Mouse (Mus musculus) frontal cortex, postnatal 36 days (tissue): ENCODE measurements around the gene Sgta.
A peak's percentile ranks its signal among the peaks of the same experiment; 100 is the strongest.
"Not testable (repeated sequence)": the region's sequence is repeated elsewhere in the genome, so short reads cannot be mapped to it uniquely, and the experiment has no call there.

Source experiments
- DNase-seq, 2 experiments: peaks; one replicate each; pipeline ENCODE4 v3.0.0; 2022; ENCODE audit warnings: low spot score in 2 of 2

The Sgta gene

DNA sequence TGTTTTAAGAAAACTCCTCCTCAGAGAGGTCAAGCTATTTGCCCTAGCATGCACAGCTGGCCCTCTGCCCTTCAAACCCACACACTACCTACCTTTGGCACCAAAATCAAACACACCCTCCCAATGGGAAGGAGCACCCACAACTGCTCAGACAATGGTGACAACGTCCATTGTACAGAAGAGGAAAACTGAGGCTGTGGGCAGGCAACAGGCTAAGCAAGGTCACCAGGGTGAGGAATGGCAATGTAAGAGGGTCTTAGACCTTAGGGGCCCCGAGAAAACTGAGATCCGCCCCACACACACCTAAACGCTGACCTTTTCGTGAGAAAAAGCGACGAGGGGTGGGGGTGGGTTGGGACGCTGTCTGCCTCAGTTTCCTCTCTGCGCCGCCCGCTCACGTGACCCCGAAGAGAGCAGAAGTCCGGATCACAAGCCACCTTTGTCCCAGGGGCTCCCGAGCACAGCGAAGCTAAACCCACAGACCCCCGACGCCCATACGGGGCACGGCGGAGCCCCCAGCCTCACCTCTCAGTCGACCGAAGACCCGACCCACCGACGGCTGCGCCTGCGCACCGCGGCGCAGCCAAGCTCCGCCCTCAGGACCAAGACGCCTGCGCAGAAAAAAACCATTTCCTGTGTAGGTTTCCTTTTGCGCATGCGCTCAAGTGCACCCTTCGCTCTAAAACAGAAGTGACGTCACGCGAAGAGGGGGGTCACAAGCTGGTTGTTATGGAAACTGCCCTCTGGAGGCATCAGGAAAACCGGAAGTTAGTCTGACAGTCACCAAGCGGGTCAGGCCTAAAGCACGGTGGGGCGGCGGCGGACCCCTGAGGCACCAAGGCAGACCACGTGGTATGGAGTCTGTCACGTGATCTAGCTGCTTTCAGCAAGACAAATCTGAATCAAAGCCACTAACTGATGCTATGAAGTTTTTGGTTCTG is at the start of gene Sgta:
Gene Sgta, minus strand, starts transcription at position 579 of the 941 bp plus-strand sequence.
- peak; percentile 99 to 100 for DNase-seq

DNA sequence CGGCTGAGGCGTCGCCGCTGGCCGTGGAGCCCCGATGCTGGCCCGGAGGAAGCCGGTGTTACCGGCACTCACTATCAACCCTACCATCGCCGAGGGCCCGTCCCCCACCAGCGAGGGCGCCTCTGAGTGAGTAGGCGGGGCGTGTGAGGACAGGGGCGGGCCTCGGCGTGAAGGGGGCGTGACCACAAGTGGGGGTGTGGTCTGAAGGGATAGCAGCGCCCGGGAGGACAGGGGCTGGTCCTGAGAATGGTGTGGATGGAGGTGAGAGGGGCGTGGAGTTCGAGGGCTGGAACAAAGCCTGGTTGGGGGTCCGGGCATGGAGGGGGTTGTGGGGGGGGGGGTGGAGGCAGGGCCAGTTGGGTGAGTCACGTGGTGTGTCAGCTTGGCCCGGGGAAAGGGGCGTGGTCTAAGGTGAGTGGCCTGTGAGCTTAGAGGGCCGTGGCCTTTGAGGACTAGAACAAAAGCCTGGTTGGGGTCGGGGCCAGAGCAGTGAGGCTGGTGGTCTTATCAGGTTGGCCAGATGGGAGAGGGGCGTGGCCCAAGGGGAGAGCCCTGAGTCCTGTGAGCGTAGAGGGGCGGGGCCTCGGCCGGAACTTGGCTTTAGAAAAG is 46.2 kb upstream of the Sgta start:
- peak; percentile 76 to 80 for DNase-seq

DNA sequence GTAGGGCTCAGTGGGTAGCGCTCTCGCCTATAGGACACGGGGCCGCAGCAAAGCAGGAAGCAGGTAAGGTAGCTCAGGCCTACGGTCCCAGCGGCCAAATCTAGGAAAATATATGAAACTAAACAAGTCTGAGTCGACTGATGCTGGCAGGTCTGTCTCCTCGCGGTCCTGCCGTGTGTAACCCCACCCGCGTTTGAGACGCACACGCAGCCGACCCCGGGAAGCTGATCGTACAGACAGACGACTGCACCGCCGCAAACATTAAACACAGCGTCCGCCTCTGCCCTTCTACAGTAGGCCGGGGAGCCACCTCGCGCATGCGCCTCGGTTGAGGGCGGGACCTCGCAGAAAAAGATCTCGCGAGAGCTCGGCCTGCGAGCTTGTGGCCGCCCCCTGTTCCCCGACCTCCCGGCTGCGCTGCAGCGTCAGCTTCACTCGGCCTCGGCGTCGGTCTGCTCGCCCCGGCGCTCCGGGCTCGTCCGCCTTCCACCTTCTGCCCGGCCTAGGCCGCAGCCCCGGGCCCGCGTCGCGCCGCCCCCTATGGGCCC is 45.7 kb upstream of the Sgta start, which contains the start of gene Map2k2:
Gene Map2k2, plus strand, starts transcription at position 351 of the 548 bp plus-strand sequence.
- DNase-seq, result peak; percentile 96

DNA sequence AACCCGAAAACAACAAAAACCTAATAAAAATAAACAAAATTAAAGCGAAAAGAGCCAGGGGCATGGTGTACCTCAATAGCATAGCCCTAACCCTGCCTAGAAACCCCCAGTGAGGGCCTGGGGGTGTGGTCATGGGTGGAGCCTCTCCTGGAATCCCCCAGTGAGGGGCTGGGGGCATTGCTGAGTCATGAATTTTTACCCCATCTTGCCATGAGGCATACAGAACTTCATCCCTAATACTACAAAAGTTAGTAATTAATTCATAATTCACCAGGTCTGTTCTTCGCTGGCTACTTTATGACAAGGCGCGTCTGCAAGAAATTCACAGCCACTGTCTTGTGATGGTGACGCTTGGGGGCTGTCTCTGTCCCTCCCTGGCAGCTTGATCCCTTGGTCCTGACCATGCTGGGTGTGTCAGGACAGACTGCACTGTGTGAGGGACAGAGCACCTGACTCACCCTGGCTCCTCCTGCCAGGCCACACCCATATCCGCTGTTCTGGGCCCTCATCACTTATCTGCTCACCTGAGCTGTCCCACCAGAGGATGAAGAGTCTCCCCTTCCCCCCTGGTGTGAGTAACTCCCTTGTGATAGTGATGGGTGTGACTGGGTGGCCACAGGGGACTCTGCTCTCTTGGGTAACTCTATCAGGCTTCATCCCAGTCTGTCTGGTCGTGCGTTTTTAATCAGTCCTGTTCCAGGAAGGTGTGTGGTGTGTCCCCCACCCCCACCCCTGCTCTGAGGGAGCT is 35.1 kb upstream of the Sgta start:
- no peak for DNase-seq

DNA sequence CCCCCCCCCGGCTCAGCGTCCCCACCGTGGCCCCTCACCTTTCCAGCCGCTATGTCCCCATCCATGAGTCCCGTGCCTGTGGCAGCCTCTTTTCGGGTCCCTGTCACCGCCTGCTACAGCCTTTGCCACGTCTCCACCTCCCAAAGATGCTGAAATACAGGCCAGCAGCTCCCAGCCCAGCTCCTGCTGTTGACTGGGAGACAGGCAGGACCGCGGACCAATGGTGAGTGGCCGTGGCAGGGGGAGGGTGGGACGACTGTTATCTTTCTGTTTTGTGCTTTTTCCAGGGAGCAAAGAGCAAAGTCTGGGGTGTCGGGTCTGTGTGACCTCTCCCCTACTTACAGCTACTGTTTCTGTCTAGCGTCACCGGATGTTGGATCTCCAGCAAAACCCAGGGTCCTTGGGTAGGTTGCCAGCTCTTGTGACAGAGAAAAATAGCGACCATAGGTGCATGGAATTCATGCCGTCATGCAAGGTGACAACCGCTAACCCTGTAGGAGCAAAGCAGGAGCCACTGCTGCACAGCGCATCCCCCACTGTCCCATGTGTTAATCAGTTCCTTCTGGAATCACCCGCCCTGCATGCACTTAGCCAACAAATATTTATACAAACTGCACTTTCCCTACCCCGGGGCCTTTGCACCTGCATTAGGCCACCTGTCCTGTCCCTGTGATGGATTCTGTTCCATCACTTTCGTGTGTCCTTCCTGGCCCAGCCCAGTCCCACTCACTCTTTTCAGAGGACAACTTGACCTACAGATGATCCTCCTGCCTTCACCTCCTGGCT is 32.7 kb upstream of the Sgta start:
- DNase-seq, result no peak

DNA sequence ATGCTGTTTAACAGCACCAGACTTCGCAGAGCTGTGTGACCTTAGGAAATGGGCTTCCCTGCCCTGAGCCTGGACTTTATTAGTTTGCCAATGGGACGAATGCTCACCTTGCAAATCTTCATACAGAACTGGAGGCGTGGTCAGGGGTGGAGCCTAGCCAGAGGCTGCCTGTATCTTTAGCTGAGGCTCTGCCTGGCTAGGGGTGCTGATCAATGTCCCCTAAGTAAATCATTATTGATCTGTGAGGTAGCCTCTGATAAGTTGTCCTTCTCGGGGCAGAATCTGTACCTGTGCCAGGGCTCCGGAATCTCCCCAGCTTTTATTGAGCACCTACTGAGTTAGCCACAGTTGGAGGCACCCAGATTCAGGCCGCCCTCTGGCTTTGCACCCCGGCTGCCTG is 30.6 kb upstream of the Sgta start:
- no peak for DNase-seq

DNA sequence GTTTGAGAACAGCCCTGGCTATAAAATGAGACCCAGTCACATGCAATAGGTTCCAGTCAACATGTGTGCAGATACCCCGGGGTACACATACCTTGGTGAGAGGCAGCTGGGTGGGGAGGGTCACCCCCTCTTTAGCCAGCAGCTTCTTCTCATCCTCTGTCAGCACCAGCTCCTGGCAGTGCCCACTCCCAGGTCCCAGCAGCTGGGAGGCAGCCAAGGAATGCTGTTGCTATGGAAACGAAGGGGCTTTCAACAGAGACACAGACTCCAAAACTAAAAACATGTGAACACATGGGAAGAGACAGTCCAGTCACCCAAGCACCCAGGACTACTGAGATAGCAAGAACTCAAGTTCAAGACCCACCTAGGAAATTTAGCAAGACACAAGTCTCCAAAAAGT is 29.2 kb upstream of the Sgta start:
- no peak for DNase-seq

DNA sequence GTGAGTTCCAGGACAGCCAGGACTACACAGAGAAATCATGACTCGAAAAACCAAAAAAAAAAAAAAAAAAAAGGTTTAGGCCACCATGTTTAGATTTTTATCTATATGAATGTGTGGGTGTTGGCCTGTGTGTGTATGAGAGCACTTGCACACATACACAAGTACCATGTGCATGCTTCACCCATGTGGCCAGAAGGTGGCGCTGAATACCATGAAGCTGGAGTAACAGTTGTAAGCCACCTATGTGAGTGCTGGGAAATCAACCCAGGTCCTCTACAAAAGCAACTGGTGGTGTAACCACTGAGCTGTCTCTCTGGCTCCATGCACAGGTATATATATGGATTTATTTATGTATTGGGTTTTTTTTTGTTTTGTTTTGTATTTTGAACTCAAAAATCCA is 27.0 kb upstream of the Sgta start:
- no peak for DNase-seq

DNA sequence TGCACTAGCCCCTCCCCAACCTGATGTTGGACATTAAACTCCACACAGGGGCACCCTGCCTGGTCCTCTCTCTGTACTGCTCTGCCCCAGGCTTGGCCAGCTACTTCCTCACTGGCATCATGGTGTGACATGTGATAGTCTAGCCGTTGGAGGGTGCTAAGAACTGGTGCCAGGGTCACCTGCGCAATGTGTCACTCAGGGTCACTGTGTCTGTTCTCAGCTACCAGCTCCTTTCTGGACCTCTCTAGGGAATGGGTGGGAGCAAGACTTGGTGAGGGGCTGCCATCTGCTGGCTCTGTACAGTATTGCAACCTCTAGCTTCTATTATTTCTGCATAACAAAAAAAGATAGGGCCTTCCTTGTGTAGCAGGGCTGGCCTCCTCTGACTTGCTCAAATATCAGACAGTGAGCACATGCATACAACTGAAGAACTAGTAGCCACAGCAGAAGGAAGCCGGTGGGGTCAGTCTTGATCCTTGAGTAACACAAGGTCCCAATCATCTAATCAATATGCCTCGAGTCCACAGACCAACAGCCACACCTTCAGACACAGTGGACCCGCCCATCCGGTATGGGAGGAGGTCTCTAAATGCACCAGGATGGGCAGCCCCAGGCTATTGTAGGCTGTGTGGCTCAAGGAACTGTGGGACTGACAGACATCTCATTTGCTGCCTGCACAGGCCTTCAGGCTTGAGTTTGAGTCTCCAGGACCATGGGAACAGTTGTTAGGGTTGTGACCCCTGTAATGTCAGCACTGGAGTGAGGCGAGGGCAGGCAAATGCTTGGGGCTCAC is 22.4 kb upstream of the Sgta start:
- peak; percentile 70 to 82 for DNase-seq

DNA sequence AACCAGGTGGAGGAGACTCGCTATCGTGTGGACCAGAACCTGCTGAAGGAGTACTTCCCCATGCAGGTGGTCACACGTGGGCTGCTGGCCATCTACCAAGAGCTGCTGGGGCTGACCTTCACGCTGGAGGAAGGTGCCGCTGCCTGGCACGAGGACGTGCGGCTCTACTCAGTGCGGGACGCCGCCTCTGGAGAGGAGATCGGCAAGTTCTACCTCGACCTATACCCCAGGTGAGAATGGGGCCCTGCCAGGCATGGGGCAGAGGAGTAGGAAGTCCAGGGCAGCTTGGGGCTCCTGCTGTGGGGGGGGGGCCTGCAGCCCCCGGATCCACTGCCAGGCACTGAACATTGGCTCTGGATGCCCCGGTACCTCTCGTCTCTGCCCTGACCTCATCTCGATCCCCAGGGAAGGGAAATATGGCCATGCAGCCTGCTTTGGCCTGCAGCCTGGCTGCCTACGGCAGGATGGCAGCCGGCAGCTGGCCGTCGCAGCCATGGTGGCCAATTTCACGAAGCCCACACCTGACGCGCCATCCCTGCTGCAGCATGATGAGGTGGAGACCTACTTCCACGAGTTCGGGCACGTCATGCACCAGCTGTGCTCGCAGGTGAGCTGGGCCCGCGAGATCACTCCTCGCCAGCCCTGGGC is 20.2 kb upstream of the Sgta start:
- DNase-seq, result no peak

DNA sequence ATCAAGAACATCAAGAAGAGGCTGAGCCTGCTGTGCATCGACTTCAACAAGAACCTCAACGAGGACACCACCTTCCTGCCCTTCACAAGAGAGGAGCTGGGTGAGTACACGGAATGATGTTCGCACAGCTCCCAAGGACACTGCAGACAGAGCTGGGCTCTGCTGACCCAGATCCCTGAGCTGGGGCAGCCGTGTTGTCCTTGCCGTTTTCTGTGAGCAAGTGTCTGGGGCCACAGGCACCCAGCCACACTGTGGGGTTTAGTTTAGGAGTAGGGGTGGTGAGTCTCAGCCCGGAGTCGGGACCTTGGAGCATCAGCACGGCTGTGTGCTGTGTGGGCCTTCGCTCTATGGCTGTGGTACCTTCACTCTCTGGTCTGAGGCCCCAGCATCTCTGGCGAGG is 17.9 kb upstream of the Sgta start:
- DNase-seq, result no peak

DNA sequence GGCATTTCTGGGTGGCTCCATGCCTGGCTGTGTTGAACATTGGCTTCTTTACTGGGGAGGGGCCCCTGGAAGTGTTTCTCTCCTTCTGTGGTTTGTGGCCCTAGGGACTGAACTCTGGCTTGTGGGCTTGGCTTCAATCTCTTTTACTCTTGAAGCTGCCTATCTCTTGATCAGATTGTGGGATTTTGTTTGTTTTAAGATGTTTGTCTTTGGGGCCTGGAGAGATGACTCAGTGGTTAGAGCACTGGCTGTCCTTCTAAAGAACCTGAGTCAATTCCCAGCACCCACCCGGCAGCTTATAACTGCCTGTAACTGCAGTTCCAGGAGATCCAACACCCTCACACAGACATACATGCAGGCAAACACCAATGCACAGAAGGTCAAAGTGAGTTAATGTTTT is 16.4 kb upstream of the Sgta start:
- no peak for DNase-seq

DNA sequence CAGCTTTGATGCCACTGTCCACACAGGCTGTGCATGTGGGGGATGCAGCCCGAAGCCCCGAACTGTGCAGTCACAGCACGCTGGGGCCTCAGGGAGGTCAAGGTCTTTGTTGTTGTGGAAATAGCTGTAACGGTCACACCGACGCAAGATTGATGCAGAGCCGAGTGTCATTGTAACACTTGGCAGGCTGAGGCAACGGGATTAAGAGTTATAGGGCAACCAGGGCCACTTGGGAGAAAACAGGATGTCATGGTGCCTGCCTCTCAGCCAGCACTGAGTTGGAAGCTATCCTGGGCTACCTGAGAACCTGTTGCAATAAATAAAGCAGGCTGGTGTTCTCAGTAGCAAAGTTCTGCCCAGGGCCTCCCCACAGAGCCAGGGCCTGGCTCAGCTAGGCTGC is 15.8 kb upstream of the Sgta start:
- no peak for DNase-seq

DNA sequence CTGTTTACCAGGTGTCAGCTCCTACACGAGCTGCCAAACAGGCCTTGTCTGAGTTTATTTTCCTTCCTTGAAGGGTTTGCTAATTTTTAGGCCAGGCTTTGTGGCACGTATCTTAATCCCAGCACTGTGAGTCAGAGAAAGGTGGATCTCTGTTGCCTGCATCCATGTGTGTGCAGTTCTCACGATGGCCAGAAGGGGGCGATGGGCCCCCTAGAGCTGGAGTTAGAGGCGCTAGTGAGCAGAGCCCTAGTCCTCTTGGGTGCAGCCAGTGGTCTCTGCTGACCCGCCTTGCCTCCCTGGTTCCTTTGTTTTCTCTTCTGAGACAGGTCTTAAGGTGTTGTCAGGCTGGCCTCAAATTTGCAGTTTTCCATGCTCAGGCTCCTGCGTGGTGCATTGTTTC is 13.5 kb upstream of the Sgta start:
- DNase-seq, result no peak

DNA sequence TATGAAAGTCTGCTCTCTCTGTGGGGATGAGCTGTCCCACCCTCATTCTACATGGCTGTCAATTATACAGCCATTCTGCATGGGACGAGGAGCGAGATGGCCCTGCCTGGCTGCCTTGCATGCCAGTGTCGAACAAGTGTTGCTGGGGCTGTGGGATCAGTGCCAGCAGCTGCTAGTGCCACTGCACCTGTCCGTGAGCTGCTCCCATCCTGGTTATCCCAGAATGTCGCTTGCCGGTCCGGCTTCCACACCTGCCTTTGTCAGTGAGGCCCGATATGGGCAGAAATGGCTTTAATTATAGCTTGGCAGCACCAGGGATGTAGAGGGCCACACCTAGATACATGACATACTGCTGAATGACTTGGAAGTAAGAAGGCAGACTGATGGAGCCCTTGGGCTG is 12.3 kb upstream of the Sgta start:
- no peak for DNase-seq

DNA sequence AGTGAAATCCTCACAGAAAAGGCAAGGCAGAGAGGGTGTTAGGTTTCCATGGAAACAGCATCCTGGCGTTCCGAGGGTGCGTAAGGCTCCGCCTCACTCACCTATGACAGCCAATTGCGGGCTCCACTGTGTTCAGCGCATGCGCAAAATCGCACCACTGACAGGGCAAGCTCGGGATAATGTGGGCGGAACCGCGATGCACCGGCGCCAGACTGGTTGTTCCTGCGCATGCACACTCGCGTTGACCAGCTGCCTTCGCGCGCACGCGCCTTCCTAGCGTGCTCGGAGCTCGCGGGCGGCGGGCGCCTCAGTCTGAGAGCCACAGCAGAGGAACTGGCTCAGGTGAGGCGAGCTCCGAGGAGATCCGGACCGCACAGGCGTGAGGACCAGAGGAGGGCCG is 9.9 kb upstream of the Sgta start, which contains the start of gene Thop1:
Gene Thop1, plus strand, starts transcription at position 200 of the 400 bp plus-strand sequence.
- DNase-seq, result peak; percentile 95 to 98

DNA sequence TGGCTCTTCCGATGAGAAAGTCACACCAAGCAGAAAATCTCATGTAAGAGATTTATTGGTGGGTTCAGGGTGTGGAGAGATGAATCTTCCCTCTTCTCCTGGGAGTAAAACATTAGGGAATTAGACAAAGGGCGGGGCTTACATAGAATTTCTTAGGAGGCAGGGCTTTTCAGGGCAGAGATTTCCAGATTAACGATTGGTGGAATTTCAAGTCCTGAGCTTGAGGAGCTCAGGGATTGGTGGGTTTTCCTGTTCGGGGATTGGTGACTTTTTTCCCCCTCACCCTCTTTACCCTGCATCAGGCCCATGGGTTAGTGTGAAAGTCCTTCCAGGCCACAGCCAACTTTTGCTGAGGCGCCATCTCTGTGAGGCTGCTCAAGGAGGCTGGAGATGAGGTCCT is 8.7 kb upstream of the Sgta start:
- no peak for DNase-seq

DNA sequence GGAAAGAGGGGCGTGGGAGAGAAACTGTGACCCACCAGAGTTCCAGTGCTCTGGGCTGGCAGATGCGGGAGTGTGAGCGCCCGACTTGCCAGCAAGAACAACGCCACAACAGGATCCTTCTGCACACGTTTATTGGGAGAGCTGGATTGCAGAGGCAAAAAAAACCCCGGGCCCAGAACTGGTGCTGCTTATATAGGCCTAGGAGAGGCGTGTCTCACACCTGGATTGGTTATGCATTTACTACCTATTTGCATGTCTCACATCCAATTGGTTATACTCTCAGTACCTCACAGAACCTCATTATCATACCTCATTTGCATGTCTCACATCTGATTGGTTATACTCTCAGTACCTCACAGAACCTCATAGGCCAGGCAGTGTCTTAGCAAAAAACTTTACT is 4.5 kb upstream of the Sgta start:
- not testable (repeated sequence) for DNase-seq

DNA sequence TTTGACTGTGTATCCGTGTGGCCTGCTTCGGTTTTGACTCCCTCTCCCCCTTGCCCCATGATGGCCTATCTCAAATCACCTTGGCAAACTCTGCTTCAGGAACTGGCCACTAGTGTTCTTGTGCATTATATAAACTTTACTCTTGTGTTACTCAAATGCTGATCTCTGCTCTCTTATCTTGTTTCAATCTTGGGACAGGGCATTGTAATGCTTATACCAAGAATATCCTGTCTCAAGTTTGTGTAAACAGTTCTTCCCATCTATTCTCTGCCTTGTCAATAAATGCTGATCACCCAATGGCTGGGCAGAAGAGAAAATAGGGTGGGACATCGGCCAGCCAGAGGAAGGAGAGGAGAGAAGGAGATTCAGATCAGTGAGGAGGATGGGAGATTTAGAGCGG is 2.7 kb upstream of the Sgta start:
- no peak for DNase-seq

DNA sequence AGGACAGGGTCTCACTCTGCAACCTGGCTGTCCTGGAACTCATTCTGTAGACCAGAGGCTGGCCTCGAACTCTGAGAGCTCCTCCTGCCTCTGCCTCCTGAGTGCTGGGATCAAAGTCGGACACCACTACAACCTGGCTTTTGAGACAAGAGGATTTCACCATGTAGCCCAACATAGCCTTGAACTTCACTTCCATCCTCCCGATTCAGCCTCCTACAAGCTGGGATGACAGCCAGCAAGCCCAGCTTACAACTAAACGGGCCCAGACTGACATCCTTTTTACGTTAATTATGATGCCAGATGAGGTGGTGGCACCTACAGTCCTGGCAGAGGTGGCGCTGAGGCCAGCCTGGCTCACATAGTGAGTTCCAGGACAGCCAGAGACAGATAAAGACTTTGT is 1.1 kb downstream of the Sgta start:
- DNase-seq, result no peak
